Mouse (Mus musculus) E14TG2a.4 (cell line): ENCODE measurements around the gene Runx3.

Source experiments
- H3K27me3 ChIP-seq: 2 replicates; pipeline ENCODE4 v1.6.1; 2014; ENCODE audit warnings: low read length, control low read depth; ENCODE audit not compliant: insufficient read depth
- H3K36me3 ChIP-seq: 2 replicates; pipeline ENCODE4 v1.6.1; 2014; ENCODE audit warnings: low read length, control low read depth; ENCODE audit not compliant: insufficient read depth
- H3K4me1 ChIP-seq: replicated peaks from 2 replicates; pipeline ENCODE4 v1.6.1; 2014; ENCODE audit warnings: low read depth, low read length, control low read depth
- H3K4me3 ChIP-seq: replicated peaks from 2 replicates; pipeline ENCODE4 v1.5.1; 2014; ENCODE audit warnings: mild to moderate bottlenecking, low read length
- H3K9me3 ChIP-seq: 2 replicates; pipeline ENCODE4 v1.6.1; 2014; ENCODE audit warnings: low read length, control low read depth
- CTCF ChIP-seq: conservative IDR thresholded peaks from 2 replicates; pipeline ENCODE4 v1.5.1; 2014; ENCODE audit warnings: low read length
- NANOG ChIP-seq: IDR thresholded peaks from 2 replicates; pipeline ENCODE4 v1.6.1; 2014; ENCODE audit warnings: borderline replicate concordance, low read length, mixed read lengths
- POU5F1 ChIP-seq: IDR thresholded peaks from 2 replicates; pipeline ENCODE4 v1.6.1; 2014; ENCODE audit warnings: low read length, borderline replicate concordance

Gene Runx3

DNA sequence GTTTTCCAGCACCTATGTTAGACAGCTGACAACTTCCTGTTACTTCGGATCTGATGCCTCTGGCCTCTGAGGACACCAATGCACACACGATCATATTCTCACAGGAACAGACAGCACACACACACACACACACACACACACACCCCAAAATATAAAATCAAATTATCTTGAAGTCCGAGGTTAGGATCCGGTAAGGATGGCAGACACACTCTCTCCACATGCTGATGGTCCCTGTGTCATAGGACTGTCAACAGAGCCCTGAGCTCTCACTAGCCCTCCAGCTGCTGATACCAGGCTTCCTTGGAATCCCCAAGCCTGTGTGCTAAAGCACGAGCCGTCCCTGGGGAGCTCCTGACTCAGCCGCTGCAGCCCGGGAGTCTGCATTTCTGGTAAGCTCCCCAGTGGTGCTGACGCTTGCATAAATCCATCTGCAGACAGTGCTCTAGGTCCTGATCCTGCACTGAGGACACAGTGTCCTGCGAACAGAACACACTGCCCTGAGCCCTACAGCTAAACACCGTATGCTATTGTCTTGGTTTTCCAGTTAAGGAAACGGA is 69.1 kb downstream of the Runx3 start:
- H3K4me1 ChIP-seq: no peaks in the 10 kb centered on the region
- TF ChIP-seq NANOG (no peak), POU5F1 (no peak), CTCF (no peak)
- H3K4me3 ChIP-seq: no peak overlapping the region

DNA sequence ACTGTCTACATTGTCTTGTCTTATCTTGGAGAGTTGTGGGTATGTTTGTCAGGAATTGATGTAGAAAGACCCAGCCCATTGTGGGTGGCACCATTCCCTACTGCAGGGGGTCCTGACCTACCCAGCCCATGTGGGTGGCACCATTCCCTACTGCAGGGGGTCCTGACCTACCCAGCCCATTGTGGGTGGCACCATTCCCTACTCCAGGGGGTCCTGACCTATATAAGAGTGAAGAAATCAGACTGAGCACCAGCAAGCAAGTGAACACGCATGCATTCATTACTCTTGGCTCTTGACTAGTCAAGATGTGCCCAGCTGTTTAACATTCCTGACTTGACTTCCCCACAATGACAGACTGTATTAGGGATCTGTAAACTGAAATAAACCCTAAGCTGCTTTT is 69.9 kb downstream of the Runx3 start:
- TF ChIP-seq NANOG (no peak), POU5F1 (no peak), CTCF (no peak)
- no peaks in the 10 kb centered on the region for H3K4me1 ChIP-seq
- no peaks in the 10 kb centered on the region for H3K36me3 ChIP-seq
- peaks cover 23% of the 10 kb centered on the region for H3K27me3 ChIP-seq
- H3K4me3 ChIP-seq: no peak overlapping the region
- peaks cover 8% of the 10 kb centered on the region for H3K9me3 ChIP-seq

More for the DNA sequence above, 69.1 kb downstream of the Runx3 start:
- peaks cover 21% of the 10 kb centered on the region for H3K27me3 ChIP-seq
- no peaks in the 10 kb centered on the region for H3K9me3 ChIP-seq
- no peaks in the 10 kb centered on the region for H3K36me3 ChIP-seq

DNA sequence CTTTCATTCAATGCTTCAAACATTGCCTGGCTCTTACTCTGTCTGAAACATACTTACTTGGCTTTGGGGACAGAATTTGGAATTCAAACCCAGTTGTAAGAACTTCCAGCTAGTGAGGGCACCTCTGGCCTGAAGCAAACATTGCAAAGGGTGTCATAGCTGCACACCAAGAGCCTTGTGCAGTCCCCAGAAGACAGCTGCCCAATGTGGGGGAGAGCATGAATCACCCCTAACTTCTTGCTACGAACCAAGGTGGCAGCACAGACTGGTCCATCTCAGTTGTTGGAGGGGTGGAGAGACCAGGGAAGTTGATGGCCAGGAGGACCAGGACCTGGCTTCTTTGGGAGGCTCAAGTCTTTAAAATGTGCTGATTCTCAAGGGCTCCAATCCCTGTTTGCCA is 70.7 kb downstream of the Runx3 start:
- Histone ChIP-seq H3K4me1 (no peaks in the 10 kb centered on the region), H3K9me3 (peaks cover 15% of the 10 kb centered on the region), H3K27me3 (peaks cover 23% of the 10 kb centered on the region), H3K4me3 (no peak overlapping the region), H3K36me3 (no peaks in the 10 kb centered on the region)
- TF ChIP-seq POU5F1 (no peak), NANOG (no peak), CTCF (no peak)

DNA sequence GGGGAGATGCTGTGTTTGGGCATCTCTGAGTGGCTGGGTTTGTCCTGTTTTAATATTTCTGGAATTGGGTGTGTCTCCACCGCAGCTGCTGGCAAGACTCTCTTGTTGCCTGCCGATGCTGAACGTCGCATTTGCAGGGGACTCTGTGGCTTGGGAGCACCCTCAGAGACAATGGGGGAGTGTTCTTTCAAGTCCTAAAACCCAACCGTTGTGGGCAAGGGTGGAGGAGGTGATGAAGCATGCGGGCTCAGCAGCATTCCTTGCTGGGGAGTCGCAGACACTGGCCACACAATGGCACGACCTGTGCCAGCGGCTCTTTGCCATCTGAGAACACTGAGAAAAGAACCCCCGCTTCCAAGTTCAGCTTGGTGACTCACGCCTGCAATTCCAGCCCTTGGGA is 71.2 kb downstream of the Runx3 start:
- Histone ChIP-seq H3K4me1 (no peaks in the 10 kb centered on the region), H3K27me3 (peaks cover 23% of the 10 kb centered on the region), H3K4me3 (no peak overlapping the region), H3K9me3 (peaks cover 20% of the 10 kb centered on the region), H3K36me3 (no peaks in the 10 kb centered on the region)
- TF ChIP-seq POU5F1 (no peak), NANOG (no peak), CTCF (no peak)

DNA sequence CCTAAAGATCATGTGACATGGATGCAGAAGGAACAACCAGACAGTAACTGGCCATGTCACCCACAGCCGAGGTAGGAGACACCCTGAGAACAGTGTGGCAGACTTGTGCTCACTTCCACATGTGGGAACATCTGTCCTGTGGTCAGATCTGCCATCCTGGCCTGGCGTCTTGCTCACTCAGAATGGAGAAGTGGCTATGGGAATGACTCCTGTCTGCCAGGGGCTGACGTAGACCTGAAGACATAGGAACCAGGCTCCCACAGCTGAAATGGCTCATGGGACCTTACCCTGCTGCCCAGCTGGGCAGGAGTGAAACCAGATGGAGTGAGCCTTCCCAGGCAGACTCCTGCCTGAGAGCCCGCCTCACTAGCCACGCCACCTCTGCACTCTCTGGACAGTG is 72.4 kb downstream of the Runx3 start:
- no peak overlapping the region for H3K4me3 ChIP-seq
- H3K4me1 ChIP-seq: no peaks in the 10 kb centered on the region
- no peak for TF ChIP-seq CTCF
- TF ChIP-seq NANOG: no peak
- TF ChIP-seq POU5F1: no peak
- H3K27me3 ChIP-seq: peaks cover 28% of the 10 kb centered on the region
- peaks cover 32% of the 10 kb centered on the region for H3K9me3 ChIP-seq
- no peaks in the 10 kb centered on the region for H3K36me3 ChIP-seq

DNA sequence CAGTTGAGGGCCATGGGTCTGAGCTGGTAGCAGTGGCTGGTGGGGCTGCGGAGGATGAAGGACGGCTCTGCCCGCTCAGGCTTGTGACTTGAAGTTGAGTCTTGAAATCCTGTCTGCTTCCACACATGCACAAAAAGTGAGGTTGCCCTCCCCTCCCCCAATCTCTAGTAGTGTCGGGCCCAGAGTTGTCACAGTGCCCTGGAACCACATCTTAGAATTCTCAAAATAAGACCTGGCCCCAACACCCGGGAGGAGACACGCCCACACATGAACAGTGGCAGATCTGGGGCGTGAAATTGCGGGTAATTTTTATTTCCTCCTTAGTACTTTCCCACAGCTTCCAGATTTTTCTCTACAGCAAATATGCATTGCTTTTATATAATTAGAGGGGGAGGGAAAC is 77.4 kb downstream of the Runx3 start:
- no peaks in the 10 kb centered on the region for H3K36me3 ChIP-seq
- H3K27me3 ChIP-seq: peaks cover 33% of the 10 kb centered on the region
- H3K4me1 ChIP-seq: peaks cover 7% of the 10 kb centered on the region
- no peak overlapping the region for H3K4me3 ChIP-seq
- no peak for TF ChIP-seq CTCF
- no peak for TF ChIP-seq NANOG
- TF ChIP-seq POU5F1: no peak
- peaks cover 37% of the 10 kb centered on the region for H3K9me3 ChIP-seq

DNA sequence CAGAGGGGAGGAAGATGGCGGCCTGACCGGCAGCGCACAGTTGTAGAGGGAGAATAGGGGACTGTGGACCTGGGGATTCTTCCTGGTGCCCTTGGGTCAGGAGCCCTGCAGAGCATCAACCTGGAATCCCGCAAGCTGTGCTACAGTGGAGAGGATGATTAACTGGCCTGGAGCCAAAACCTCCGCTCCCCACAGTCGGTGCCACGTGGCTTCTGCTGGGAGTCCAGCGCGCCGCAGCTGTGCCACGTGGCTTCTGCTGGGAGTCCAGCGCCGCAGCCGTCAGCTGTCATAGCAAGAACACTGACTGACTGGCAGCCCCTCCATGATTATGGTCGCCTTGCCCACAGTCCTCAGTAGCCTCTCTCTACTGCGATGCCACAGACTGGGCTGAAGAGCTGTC is 81.3 kb downstream of the Runx3 start:
- Histone ChIP-seq H3K36me3 (no peaks in the 10 kb centered on the region), H3K4me3 (peak overlapping the region; percentile 60), H3K4me1 (peaks cover 22% of the 10 kb centered on the region), H3K27me3 (peaks cover 44% of the 10 kb centered on the region), H3K9me3 (peaks cover 16% of the 10 kb centered on the region)
- TF ChIP-seq POU5F1: no peak
- no peak for TF ChIP-seq CTCF
- no peak for TF ChIP-seq NANOG

DNA sequence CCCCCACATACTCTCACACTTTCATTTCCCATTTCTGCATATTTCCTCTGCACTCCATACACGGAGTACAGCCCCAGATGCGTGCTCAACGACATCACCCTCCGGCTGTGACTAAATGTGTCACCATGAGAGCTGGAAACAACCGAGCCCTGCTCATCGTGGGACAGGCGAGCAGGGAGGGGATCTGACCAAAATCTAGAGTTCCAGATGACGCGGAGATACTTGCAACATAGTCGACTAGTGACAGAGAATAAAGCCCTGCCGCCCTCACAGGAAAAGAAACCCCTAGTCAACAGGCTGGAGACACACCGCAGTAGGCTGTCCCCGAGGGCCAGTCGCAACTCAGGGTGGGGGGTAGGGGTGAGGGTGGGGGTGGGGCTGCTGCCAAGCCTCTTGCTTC is 82.8 kb downstream of the Runx3 start:
- peaks cover under 1% of the 10 kb centered on the region; the same call in 1 of the 2 replicates for H3K9me3 ChIP-seq
- no peaks in the 10 kb centered on the region for H3K36me3 ChIP-seq
- peaks cover 22% of the 10 kb centered on the region for H3K4me1 ChIP-seq
- no peak overlapping the region for H3K4me3 ChIP-seq
- TF ChIP-seq POU5F1 (no peak), CTCF (no peak), NANOG (no peak)
- peaks cover 49% of the 10 kb centered on the region for H3K27me3 ChIP-seq

DNA sequence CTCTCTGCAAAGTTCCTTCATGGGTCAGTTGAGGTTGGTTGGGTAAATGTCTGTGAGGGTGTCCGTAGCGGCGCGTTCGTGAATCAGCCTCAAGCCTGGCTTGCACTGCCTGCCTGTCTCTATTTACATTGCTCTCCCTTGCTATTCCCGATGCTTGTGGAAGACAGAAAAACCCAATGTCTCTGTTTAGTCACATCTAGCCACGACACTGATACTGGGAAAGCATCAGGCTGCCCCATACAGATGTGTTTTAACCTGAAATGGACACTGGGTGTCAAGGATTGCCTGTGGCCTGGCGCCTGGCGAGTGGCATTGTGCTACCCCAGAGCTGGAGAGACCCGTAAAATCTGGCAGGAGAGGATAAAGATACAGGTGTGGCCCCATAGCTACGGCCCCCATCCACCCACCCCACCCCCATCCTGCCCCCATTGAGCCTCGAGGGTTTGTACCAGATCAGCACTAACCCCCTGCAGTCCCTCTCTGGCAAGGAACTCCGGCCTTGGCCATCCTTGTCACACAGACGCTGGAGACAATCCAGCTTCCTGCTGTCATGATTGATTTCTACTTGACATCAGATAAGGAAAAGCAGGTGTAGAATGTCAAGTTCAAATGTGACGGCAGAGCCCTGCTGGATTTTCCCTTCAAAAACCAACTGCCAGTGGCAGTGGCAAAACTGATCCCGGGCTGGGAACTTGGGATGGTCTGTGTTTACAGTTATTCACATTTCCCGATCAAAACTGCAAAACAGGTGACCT is 83.5 kb downstream of the Runx3 start:
- Histone ChIP-seq H3K4me3 (no peak overlapping the region), H3K4me1 (peaks cover 22% of the 10 kb centered on the region), H3K9me3 (no peaks in the 10 kb centered on the region), H3K27me3 (peaks cover 49% of the 10 kb centered on the region), H3K36me3 (no peaks in the 10 kb centered on the region)
- TF ChIP-seq CTCF (no peak), POU5F1 (no peak), NANOG (no peak)
